Mouse (Mus musculus): ENCODE measurements around the gene Cdk16. TPM values are rescaled to one million over a fixed set of nuclear protein-coding genes. Genes with fewer than 3 reads are reported as not detected.

Cdk16 gene
- total RNA-seq (2021), result 100 to 1,000 TPM; 149 to 163 TPM
- long read RNA-seq, experiment 1, transcript Cdk16-201 (16 exons, 3,120 nt), result major isoform, 25 of 97 reads
- long read RNA-seq, experiment 1, partial matches to known transcripts, result 57 of 97 reads
- long read RNA-seq, experiment 1, other reads (novel, unspliced or antisense), result 15 of 97 reads
- long read RNA-seq, experiment 2, transcript Cdk16-201 (16 exons, 3,120 nt), result major isoform, 45 of 80 reads
- long read RNA-seq, experiment 2, partial matches to known transcripts, result 16 of 80 reads
- long read RNA-seq, experiment 2, other reads (novel, unspliced or antisense), result 18 of 80 reads

GRCm38 (mm10) chrX:20687519-20688067 lies at the start of gene Cdk16:
Cdk16 (plus strand) TSS chrX:20687954.
- DNase-seq, result peak; percentile 87

GRCm38 (mm10) chrX:20638141-20638540 lies 49.6 kb upstream of the Cdk16 start:
- DNase-seq, result no peak

GRCm38 (mm10) chrX:20644780-20645179 lies 43.0 kb upstream of the Cdk16 start:
- DNase-seq, result peak in 1 of 2 experiments; percentile 30

GRCm38 (mm10) chrX:20657593-20657992 lies 30.2 kb upstream of the Cdk16 start:
- no peak for DNase-seq

- DNase-seq, result peak; percentile 77 to 80
Observed at GRCm38 (mm10) chrX:20658026-20658652, 29.6 kb upstream of the Cdk16 start, which contains the start of gene Uba1. Uba1 (plus strand) TSS chrX:20658326.

- peak in 1 of 2 experiments; percentile 12 for DNase-seq
Observed at GRCm38 (mm10) chrX:20658891-20659406, 28.8 kb upstream of the Cdk16 start.

GRCm38 (mm10) chrX:20662317-20662715 lies 25.4 kb upstream of the Cdk16 start:
- DNase-seq, result no peak

- peak; percentile 86 to 87 for DNase-seq
Observed at GRCm38 (mm10) chrX:20662716-20663443, 24.9 kb upstream of the Cdk16 start.

GRCm38 (mm10) chrX:20663444-20663790 lies 24.3 kb upstream of the Cdk16 start:
- DNase-seq, result peak in 1 of 2 experiments; percentile 23

GRCm38 (mm10) chrX:20688068-20688547 lies 354 bp downstream of the Cdk16 start:
- DNase-seq, result peak; percentile 84 to 87

GRCm38 (mm10) chrX:20688615-20689014 lies 861 bp downstream of the Cdk16 start:
- peak; percentile 52 to 78 for DNase-seq

- no peak for DNase-seq
Observed at GRCm38 (mm10) chrX:20691566-20691965, 3.8 kb downstream of the Cdk16 start.

- no peak for DNase-seq
Observed at GRCm38 (mm10) chrX:20692616-20693015, 4.9 kb downstream of the Cdk16 start.

GRCm38 (mm10) chrX:20695842-20696241 lies 8.1 kb downstream of the Cdk16 start:
- DNase-seq, result no peak

GRCm38 (mm10) chrX:20703741-20704290 lies 16.1 kb downstream of the Cdk16 start, which contains the start of gene Usp11:
Usp11 (plus strand) TSS chrX:20703906.
- DNase-seq, result peak; percentile 43 to 44

- peak; percentile 81 to 85 for DNase-seq
Observed at GRCm38 (mm10) chrX:20704295-20705082, 16.7 kb downstream of the Cdk16 start.

GRCm38 (mm10) chrX:20705083-20705402 lies 17.3 kb downstream of the Cdk16 start:
- DNase-seq, result no peak

- no peak for DNase-seq
Observed at GRCm38 (mm10) chrX:20728681-20729080, 40.9 kb downstream of the Cdk16 start.

- peak; percentile 28 to 43 for DNase-seq
Observed at GRCm38 (mm10) chrX:20730048-20730447, 42.3 kb downstream of the Cdk16 start.

- no peak for DNase-seq
Observed at GRCm38 (mm10) chrX:20736479-20736878, 48.7 kb downstream of the Cdk16 start.

- DNase-seq, result no peak
Observed at GRCm38 (mm10) chrX:20748829-20749228, 61.1 kb downstream of the Cdk16 start.

Data from adrenal gland, postnatal 36 days (tissue).